Mouse (Mus musculus): ENCODE measurements around the gene Grik1.

The Grik1 gene

GRCm38 (mm10) chr16:87957449-87957848, 332.6 kb downstream of the Grik1 start:
- CTCF ChIA-PET, result no interaction called here

GRCm38 (mm10) chr16:87956178-87956577, 333.9 kb downstream of the Grik1 start:
- CTCF ChIA-PET, result no interaction called here

GRCm38 (mm10) chr16:87954715-87955441, 335.2 kb downstream of the Grik1 start:
- CTCF ChIA-PET, result no interaction called here

GRCm38 (mm10) chr16:87953176-87953575, 336.9 kb downstream of the Grik1 start:
- CTCF ChIA-PET, result no interaction called here

- CTCF ChIA-PET, result no interaction called here
These were observed 340.2 kb downstream of the Grik1 start for GRCm38 (mm10) chr16:87949881-87950280.

- CTCF ChIA-PET, result no interaction called here
These were observed 341.9 kb downstream of the Grik1 start for GRCm38 (mm10) chr16:87948122-87948521.

- CTCF ChIA-PET, result no interaction called here
These were observed 345.7 kb downstream of the Grik1 start for GRCm38 (mm10) chr16:87944318-87944717.

- CTCF ChIA-PET, result no interaction called here
These were observed 347.8 kb downstream of the Grik1 start for GRCm38 (mm10) chr16:87942103-87942865.

- CTCF ChIA-PET, result no interaction called here
These were observed 355.4 kb downstream of the Grik1 start for GRCm38 (mm10) chr16:87934685-87935084.

- CTCF ChIA-PET, result no interaction called here
These were observed 358.7 kb downstream of the Grik1 start for GRCm38 (mm10) chr16:87931358-87931757.

GRCm38 (mm10) chr16:87930519-87930918, 359.5 kb downstream of the Grik1 start:
- CTCF ChIA-PET, result no interaction called here

- CTCF ChIA-PET, result no interaction called here
These were observed 361.4 kb downstream of the Grik1 start for GRCm38 (mm10) chr16:87928671-87929070.

GRCm38 (mm10) chr16:87917897-87918296, 372.2 kb downstream of the Grik1 start:
- CTCF ChIA-PET, result no interaction called here

GRCm38 (mm10) chr16:87917157-87917546, 372.9 kb downstream of the Grik1 start:
- CTCF ChIA-PET, result no interaction called here

- CTCF ChIA-PET, result no interaction called here
These were observed 373.6 kb downstream of the Grik1 start for GRCm38 (mm10) chr16:87916209-87917156.

- CTCF ChIA-PET, result no interaction called here
These were observed 374.9 kb downstream of the Grik1 start for GRCm38 (mm10) chr16:87915156-87915555.

GRCm38 (mm10) chr16:87913781-87914180, 376.3 kb downstream of the Grik1 start:
- CTCF ChIA-PET, result no interaction called here

- CTCF ChIA-PET, result no interaction called here
These were observed 378.9 kb downstream of the Grik1 start for GRCm38 (mm10) chr16:87911201-87911600.

- CTCF ChIA-PET, result no interaction called here
These were observed 388.0 kb downstream of the Grik1 start for GRCm38 (mm10) chr16:87902049-87902448.

- CTCF ChIA-PET, result no interaction called here
These were observed 388.9 kb downstream of the Grik1 start for GRCm38 (mm10) chr16:87901189-87901588.

- CTCF ChIA-PET, result no interaction called here
These were observed 414.1 kb downstream of the Grik1 start for GRCm38 (mm10) chr16:87875927-87876326.

GRCm38 (mm10) chr16:87864526-87864925, 425.5 kb downstream of the Grik1 start:
- CTCF ChIA-PET, result no interaction called here
